Mouse (Mus musculus) heart, embryonic 14.5 days (tissue): ENCODE data around the gene Itgb1bp1. TPM values are rescaled to one million over a fixed set of nuclear protein-coding genes. Genes with fewer than 3 reads are reported as not detected.

Experiments
- ATAC-seq: fragments of 200-750 bp; cut with Nextera tagmentation; 2 replicates; pipeline ENCODE4 v1.8.0; 2017; ENCODE audit warnings: low read depth, moderate TSS enrichment; ENCODE audit not compliant: insufficient number of reproducible peaks, insufficient read depth, low FRiP score
- H3K27ac ChIP-seq, 2 experiments: fragments of 200-500 bp in 1 of 2; fragments of 300-500 bp in 1 of 2; sonication (generic) in 1 of 2; replicated peaks in 1 of 2; 2 replicates each; pipeline ENCODE4 v1.5.1; 2012 to 2014; ENCODE audit warnings: low read depth in 2 of 2, low read length in 2 of 2, control low read depth in 1 of 2, mild to moderate bottlenecking in 1 of 2, mixed read lengths in 1 of 2; ENCODE audit not compliant: control insufficient read depth in 1 of 2, insufficient read depth in 1 of 2
- H3K27me3 ChIP-seq: fragments of 300-500 bp; sonication (generic); 2 replicates; pipeline ENCODE4 v1.6.1; 2014; ENCODE audit warnings: mild to moderate bottlenecking, low read length, control low read depth; ENCODE audit not compliant: control insufficient read depth, insufficient read depth
- H3K36me3 ChIP-seq: fragments of 300-500 bp; sonication (generic); 2 replicates; pipeline ENCODE4 v1.6.1; 2014; ENCODE audit warnings: mild to moderate bottlenecking, control low read depth, low read length, mixed read lengths; ENCODE audit not compliant: control insufficient read depth, insufficient read depth
- H3K4me1 ChIP-seq, 2 experiments: fragments of 200-500 bp in 1 of 2; fragments of 300-500 bp in 1 of 2; sonication (generic) in 1 of 2; 2 replicates each; pipeline ENCODE4 v1.6.1; 2012 to 2014; ENCODE audit warnings: low read length in 2 of 2, control low read depth in 1 of 2, mixed read lengths in 1 of 2; ENCODE audit not compliant: control insufficient read depth in 2 of 2, insufficient read depth in 2 of 2
- H3K4me2 ChIP-seq: fragments of 300-500 bp; sonication (generic); 2 replicates; pipeline ENCODE4 v1.6.1; 2014; ENCODE audit warnings: mild to moderate bottlenecking, low read length
- H3K4me3 ChIP-seq, 2 experiments: fragments of 200-500 bp in 1 of 2; fragments of 300-500 bp in 1 of 2; sonication (generic) in 1 of 2; 2 replicates each; pipeline ENCODE4 v1.5.1; 2012 to 2014; ENCODE audit warnings: low read length in 2 of 2, mild to moderate bottlenecking in 2 of 2, control low read depth in 1 of 2, low read depth in 1 of 2, moderate library complexity in 1 of 2; ENCODE audit not compliant: control insufficient read depth in 1 of 2, insufficient read depth in 1 of 2
- H3K9ac ChIP-seq: fragments of 300-500 bp; sonication (generic); 2 replicates; pipeline ENCODE4 v1.6.1; 2014; ENCODE audit warnings: mild to moderate bottlenecking, low read length
- H3K9me3 ChIP-seq: fragments of 300-500 bp; sonication (generic); 2 replicates; pipeline ENCODE4 v1.6.1; 2016; ENCODE audit warnings: low read length, control low read depth; ENCODE audit not compliant: control insufficient read depth
- WGBS: fragments of 180-500 bp; shearing (Covaris S2); extraction: QIAGEN DNeasy Blood & Tissue Kit; methylation state at CpG from one replicate; pipeline ENCODE4 v1.1.7; 2014; 5-methylcytosine and 5-hydroxymethylcytosine counted together
- polyA plus RNA-seq: library from polyadenylated mRNA; unstranded; fragments of >200 nt; fragmentation: Nextera tagmentation; extraction: Ambion mirVana; gene quantifications from 2 replicates; pipeline ENCODE4 v1.2.1, GENCODE M21; 2014

The Itgb1bp1 gene
- polyA plus RNA-seq, 1 experiment from 2014 or later = 39.5 TPM

GRCm38 (mm10) chr12:21207422-21207821 is 78.7 kb downstream of the Itgb1bp1 start:
- H3K9me3 ChIP-seq = no peaks in the 10 kb centered on the region
- H3K27me3 ChIP-seq = no peaks in the 10 kb centered on the region
- H3K36me3 ChIP-seq = peaks cover 37% of the 10 kb centered on the region
- WGBS = 70% methylated on average over 5 of the region's 5 CpGs
- no peak for ATAC-seq
- peaks cover 21 to 25% of the 10 kb centered on the region in 2 experiments for H3K4me1 ChIP-seq
- no peak overlapping the region for H3K9ac ChIP-seq
- H3K4me2 ChIP-seq = no peak overlapping the region
- H3K27ac ChIP-seq = no peak overlapping the region
- no peak overlapping the region for H3K4me3 ChIP-seq

DNA sequence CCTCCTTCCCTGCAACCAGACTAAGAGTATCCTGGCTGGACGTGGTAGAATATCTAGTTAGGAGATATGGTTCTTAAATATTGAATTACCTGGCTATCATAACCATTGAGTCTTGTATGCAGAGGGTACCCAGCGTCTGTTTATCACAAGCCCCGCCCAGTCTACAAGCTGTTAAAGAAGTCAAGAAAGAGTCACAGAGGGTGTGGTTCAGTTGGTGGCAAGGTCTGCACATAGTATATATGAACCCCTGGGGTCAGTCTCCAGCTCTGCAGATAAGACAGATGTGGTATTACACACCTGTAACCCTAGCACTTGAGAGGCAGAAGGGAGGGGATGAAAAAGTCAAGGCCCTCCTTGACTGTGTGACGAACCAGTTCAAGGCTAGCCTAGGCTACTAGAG is 80.3 kb downstream of the Itgb1bp1 start:
- WGBS = 78% methylated on average over 4 of the region's 4 CpGs
- ATAC-seq = no peak
- no peak overlapping the region for H3K27ac ChIP-seq
- H3K4me2 ChIP-seq = no peak overlapping the region
- peaks cover 38% of the 10 kb centered on the region for H3K36me3 ChIP-seq
- no peaks in the 10 kb centered on the region for H3K9me3 ChIP-seq
- no peak overlapping the region for H3K9ac ChIP-seq
- H3K4me1 ChIP-seq = peaks cover 24 to 25% of the 10 kb centered on the region in 2 experiments
- H3K27me3 ChIP-seq = no peaks in the 10 kb centered on the region
- H3K4me3 ChIP-seq = no peak overlapping the region

GRCm38 (mm10) chr12:21204701-21205312 is 81.3 kb downstream of the Itgb1bp1 start:
- no peak overlapping the region for H3K4me3 ChIP-seq
- H3K9me3 ChIP-seq = no peaks in the 10 kb centered on the region
- WGBS = 22% methylated on average over 11 of the region's 11 CpGs
- H3K27me3 ChIP-seq = no peaks in the 10 kb centered on the region
- ATAC-seq = peak; percentile 64
- no peak overlapping the region for H3K4me2 ChIP-seq
- peaks cover 24 to 25% of the 10 kb centered on the region in 2 experiments for H3K4me1 ChIP-seq
- H3K27ac ChIP-seq = peak overlapping the region; percentile 58 to 61
- H3K9ac ChIP-seq = no peak overlapping the region
- H3K36me3 ChIP-seq = peaks cover 38% of the 10 kb centered on the region

DNA sequence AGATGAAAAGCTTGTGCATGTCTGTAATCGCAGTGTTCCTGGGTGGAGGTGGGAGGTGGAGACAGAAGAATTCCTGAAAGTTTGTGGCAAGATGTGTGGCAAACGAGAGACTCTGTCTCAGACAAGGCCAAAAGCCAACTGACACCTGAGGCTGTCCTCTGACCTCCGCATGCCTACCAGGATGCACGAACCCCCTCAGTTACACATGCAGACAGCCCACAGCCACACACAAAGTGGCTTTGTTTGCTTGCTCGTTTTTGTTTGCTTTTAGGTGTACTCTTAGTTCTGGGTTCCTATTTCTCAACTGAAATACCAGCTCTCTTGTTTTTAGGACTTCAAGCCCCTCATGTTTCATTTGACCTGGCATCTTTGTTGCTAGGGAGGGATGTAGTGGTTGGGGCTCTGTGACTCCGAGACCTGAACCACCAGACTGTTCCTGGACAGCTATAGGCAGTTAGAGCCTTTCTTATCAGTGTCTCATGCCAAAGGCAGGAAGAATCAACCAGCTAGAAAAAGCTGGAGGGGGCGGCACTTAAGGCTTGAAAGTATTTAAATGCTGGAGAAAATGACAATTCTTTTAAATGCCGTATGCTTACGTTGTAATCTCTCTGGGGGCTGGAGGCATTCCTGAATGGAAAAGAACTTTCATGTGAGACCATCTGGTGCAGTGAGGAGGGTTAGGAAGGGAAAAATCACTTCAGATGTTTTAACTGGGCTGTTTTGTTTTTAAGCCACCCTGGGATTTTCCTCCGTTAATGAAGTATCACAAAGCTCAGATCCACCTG is 84.4 kb downstream of the Itgb1bp1 start:
- no peak for ATAC-seq
- Histone ChIP-seq H3K27me3 (no peaks in the 10 kb centered on the region), H3K4me1 (peaks cover 24 to 33% of the 10 kb centered on the region in 2 experiments)

DNA sequence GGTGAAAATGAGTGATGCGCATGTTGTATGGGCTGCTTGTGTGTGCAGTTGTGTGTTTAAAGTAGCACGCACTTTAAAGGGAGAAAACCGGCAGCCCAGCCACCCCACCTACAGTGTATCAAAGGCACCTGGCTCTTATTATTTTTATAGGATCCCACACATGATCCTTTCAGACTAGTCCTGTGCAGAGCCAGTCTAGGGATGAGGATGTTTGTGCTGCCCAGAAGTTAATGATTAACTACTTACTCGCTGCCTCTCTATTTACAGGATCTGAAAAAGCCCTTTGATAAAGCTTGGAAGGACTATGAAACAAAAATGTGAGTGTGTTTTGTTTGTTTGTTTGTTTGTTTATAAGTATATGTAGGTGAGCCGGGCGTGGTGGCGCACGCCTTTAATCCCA is 85.5 kb downstream of the Itgb1bp1 start:
- Histone ChIP-seq H3K27ac (no peak overlapping the region), H3K27me3 (no peaks in the 10 kb centered on the region), H3K4me1 (peaks cover 24 to 33% of the 10 kb centered on the region in 2 experiments), H3K4me3 (no peak overlapping the region), H3K9me3 (no peaks in the 10 kb centered on the region), H3K36me3 (peaks cover 20% of the 10 kb centered on the region; the same call in 1 of the 2 replicates), H3K9ac (no peak overlapping the region), H3K4me2 (no peak overlapping the region)
- 94% methylated on average over 8 of the region's 8 CpGs for WGBS
- no peak for ATAC-seq

More for the DNA sequence above, 84.4 kb downstream of the Itgb1bp1 start:
- Histone ChIP-seq H3K4me3 (no peak overlapping the region), H3K9me3 (no peaks in the 10 kb centered on the region), H3K27ac (no peak overlapping the region), H3K4me2 (no peak overlapping the region), H3K36me3 (peaks cover 28% of the 10 kb centered on the region), H3K9ac (no peak overlapping the region)
- WGBS = 67% methylated on average over 10 of the region's 10 CpGs

- Histone ChIP-seq H3K4me1 (peaks cover 5 to 11% of the 10 kb centered on the region in 2 experiments; a peak in 2 of 4 replicates), H3K27me3 (no peaks in the 10 kb centered on the region), H3K36me3 (peaks cover 12% of the 10 kb centered on the region; the same call in 1 of the 2 replicates), H3K9ac (no peak overlapping the region), H3K9me3 (no peaks in the 10 kb centered on the region), H3K27ac (no peak overlapping the region), H3K4me3 (no peak overlapping the region), H3K4me2 (no peak overlapping the region)
- no peak for ATAC-seq
- WGBS = 86% methylated on average over 4 of the region's 4 CpGs
Observed at GRCm38 (mm10) chr12:21196420-21196819, 89.7 kb downstream of the Itgb1bp1 start.

DNA sequence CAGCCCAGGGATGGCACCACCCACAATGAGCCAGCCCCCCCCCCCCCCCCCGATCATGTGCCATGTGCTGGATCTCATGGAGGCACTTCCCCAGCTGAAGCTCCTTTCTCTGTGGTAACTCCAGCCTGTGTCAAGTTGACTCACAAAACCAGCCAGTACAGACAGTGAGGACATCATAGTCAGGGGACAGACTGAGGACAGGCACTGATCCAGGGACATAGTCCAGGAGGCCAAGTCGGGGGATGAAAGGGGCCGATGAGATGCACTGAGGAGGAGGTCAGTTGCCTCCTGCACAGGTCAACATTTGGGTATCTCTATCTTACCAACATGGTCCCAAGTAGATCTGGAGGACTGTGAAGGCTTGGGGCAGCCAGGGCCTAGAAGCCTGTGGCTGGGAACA is 90.6 kb downstream of the Itgb1bp1 start:
- H3K4me2 ChIP-seq = no peak overlapping the region
- H3K27me3 ChIP-seq = no peaks in the 10 kb centered on the region
- no peak overlapping the region for H3K27ac ChIP-seq
- H3K4me1 ChIP-seq = peaks cover 3 to 11% of the 10 kb centered on the region in 2 experiments; a peak in 2 of 4 replicates
- H3K9ac ChIP-seq = no peak overlapping the region
- peaks cover 12% of the 10 kb centered on the region; the same call in 1 of the 2 replicates for H3K36me3 ChIP-seq
- H3K4me3 ChIP-seq = no peak overlapping the region
- WGBS = 79% methylated on average over 3 of the region's 3 CpGs
- H3K9me3 ChIP-seq = no peaks in the 10 kb centered on the region
- no peak for ATAC-seq
